Mouse (Mus musculus): ENCODE measurements around the gene Zdhhc14. TPM values are rescaled to one million over a fixed set of nuclear protein-coding genes. Genes with fewer than 3 reads are reported as not detected.

Gene Zdhhc14
- polyA plus RNA-seq, 1 experiment from 2014 or later: 6.2 TPM

- Histone ChIP-seq H3K9ac (ENCODE audit: low read depth, low read length) (no peak overlapping the region), H3K27me3 (replicated peaks; ENCODE audit: control insufficient read depth, insufficient read depth, low read length) (no peaks in the 10 kb centered on the region), H3K9me3 (ENCODE audit: control insufficient read depth, low read length) (no peaks in the 10 kb centered on the region), H3K4me2 (no peak overlapping the region), H3K4me1 (replicated peaks; ENCODE audit: control insufficient read depth, insufficient read depth, low read length) (no peaks in the 10 kb centered on the region), H3K4me3 (ENCODE audit: low read depth, low read length) (no peak overlapping the region), H3K27ac (ENCODE audit: low read depth, low read length) (no peak overlapping the region), H3K36me3 (ENCODE audit: control insufficient read depth, insufficient read depth, low read length) (no peaks in the 10 kb centered on the region)
- DNase-seq (ENCODE audit: low spot score): no peak
- WGBS: 92% methylated on average over 4 of the region's 4 CpGs
- no peak for ATAC-seq (replicated peaks; ENCODE audit: low FRiP score)
These were observed 163.2 kb downstream of the Zdhhc14 start for GRCm38 (mm10) chr17:5655536-5655935.

- no peaks in the 10 kb centered on the region for H3K36me3 ChIP-seq (ENCODE audit: control insufficient read depth, insufficient read depth, low read length)
- no peak overlapping the region for H3K4me2 ChIP-seq
- H3K27ac ChIP-seq (ENCODE audit: low read depth, low read length): no peak overlapping the region
- DNase-seq (ENCODE audit: low spot score) (no peak), ATAC-seq (replicated peaks; ENCODE audit: low FRiP score) (no peak)
- no peaks in the 10 kb centered on the region for H3K4me1 ChIP-seq (replicated peaks; ENCODE audit: control insufficient read depth, insufficient read depth, low read length)
- no peak overlapping the region for H3K9ac ChIP-seq (ENCODE audit: low read depth, low read length)
- 70% methylated on average over 8 of the region's 8 CpGs for WGBS
- no peak overlapping the region for H3K4me3 ChIP-seq (ENCODE audit: low read depth, low read length)
- H3K27me3 ChIP-seq (replicated peaks; ENCODE audit: control insufficient read depth, insufficient read depth, low read length): no peaks in the 10 kb centered on the region
- H3K9me3 ChIP-seq (ENCODE audit: control insufficient read depth, low read length): no peaks in the 10 kb centered on the region
These were observed 168.1 kb downstream of the Zdhhc14 start for GRCm38 (mm10) chr17:5660317-5661080.

- 80% methylated on average over 8 of the region's 8 CpGs for WGBS
These were observed 174.3 kb downstream of the Zdhhc14 start for GRCm38 (mm10) chr17:5666652-5667051.

GRCm38 (mm10) chr17:5668456-5668855 lies 176.1 kb downstream of the Zdhhc14 start:
- 53% methylated on average over 3 of the region's 3 CpGs for WGBS
- DNase-seq (ENCODE audit: low spot score): no peak
- H3K4me1 ChIP-seq (replicated peaks; ENCODE audit: control insufficient read depth, insufficient read depth, low read length): no peaks in the 10 kb centered on the region

More at GRCm38 (mm10) chr17:5666652-5667051, 174.3 kb downstream of the Zdhhc14 start:
- Histone ChIP-seq H3K9ac (ENCODE audit: low read depth, low read length) (no peak overlapping the region), H3K27ac (ENCODE audit: low read depth, low read length) (no peak overlapping the region), H3K4me2 (no peak overlapping the region), H3K36me3 (ENCODE audit: control insufficient read depth, insufficient read depth, low read length) (no peaks in the 10 kb centered on the region), H3K27me3 (replicated peaks; ENCODE audit: control insufficient read depth, insufficient read depth, low read length) (no peaks in the 10 kb centered on the region), H3K4me3 (ENCODE audit: low read depth, low read length) (no peak overlapping the region), H3K9me3 (ENCODE audit: control insufficient read depth, low read length) (no peaks in the 10 kb centered on the region), H3K4me1 (replicated peaks; ENCODE audit: control insufficient read depth, insufficient read depth, low read length) (no peaks in the 10 kb centered on the region)
- DNase-seq (ENCODE audit: low spot score): no peak
- ATAC-seq (replicated peaks; ENCODE audit: low FRiP score): no peak

GRCm38 (mm10) chr17:5668981-5669380 lies 176.6 kb downstream of the Zdhhc14 start:
- Histone ChIP-seq H3K27me3 (replicated peaks; ENCODE audit: control insufficient read depth, insufficient read depth, low read length) (no peaks in the 10 kb centered on the region), H3K4me2 (no peak overlapping the region), H3K27ac (ENCODE audit: low read depth, low read length) (no peak overlapping the region), H3K9ac (ENCODE audit: low read depth, low read length) (no peak overlapping the region), H3K4me3 (ENCODE audit: low read depth, low read length) (no peak overlapping the region), H3K4me1 (replicated peaks; ENCODE audit: control insufficient read depth, insufficient read depth, low read length) (no peaks in the 10 kb centered on the region), H3K9me3 (ENCODE audit: control insufficient read depth, low read length) (no peaks in the 10 kb centered on the region), H3K36me3 (ENCODE audit: control insufficient read depth, insufficient read depth, low read length) (no peaks in the 10 kb centered on the region)
- WGBS: 76% methylated on average over 7 of the region's 7 CpGs
- ATAC-seq (replicated peaks; ENCODE audit: low FRiP score) (no peak), DNase-seq (ENCODE audit: low spot score) (no peak)

More at GRCm38 (mm10) chr17:5668456-5668855, 176.1 kb downstream of the Zdhhc14 start:
- Histone ChIP-seq H3K9ac (ENCODE audit: low read depth, low read length) (no peak overlapping the region), H3K36me3 (ENCODE audit: control insufficient read depth, insufficient read depth, low read length) (no peaks in the 10 kb centered on the region), H3K27me3 (replicated peaks; ENCODE audit: control insufficient read depth, insufficient read depth, low read length) (no peaks in the 10 kb centered on the region), H3K4me2 (no peak overlapping the region), H3K9me3 (ENCODE audit: control insufficient read depth, low read length) (no peaks in the 10 kb centered on the region), H3K4me3 (ENCODE audit: low read depth, low read length) (no peak overlapping the region), H3K27ac (ENCODE audit: low read depth, low read length) (no peak overlapping the region)
- no peak for ATAC-seq (replicated peaks; ENCODE audit: low FRiP score)

- H3K9me3 ChIP-seq (ENCODE audit: control insufficient read depth, low read length): no peaks in the 10 kb centered on the region
- H3K27ac ChIP-seq (ENCODE audit: low read depth, low read length): no peak overlapping the region
- H3K4me1 ChIP-seq (replicated peaks; ENCODE audit: control insufficient read depth, insufficient read depth, low read length): no peaks in the 10 kb centered on the region
- ATAC-seq (replicated peaks; ENCODE audit: low FRiP score) (no peak), DNase-seq (ENCODE audit: low spot score) (no peak)
- no peak overlapping the region for H3K4me3 ChIP-seq (ENCODE audit: low read depth, low read length)
- no peaks in the 10 kb centered on the region for H3K36me3 ChIP-seq (ENCODE audit: control insufficient read depth, insufficient read depth, low read length)
- WGBS: 66% methylated on average over 8 of the region's 8 CpGs
- H3K4me2 ChIP-seq: no peak overlapping the region
- no peaks in the 10 kb centered on the region for H3K27me3 ChIP-seq (replicated peaks; ENCODE audit: control insufficient read depth, insufficient read depth, low read length)
- H3K9ac ChIP-seq (ENCODE audit: low read depth, low read length): no peak overlapping the region
These were observed 183.6 kb downstream of the Zdhhc14 start for GRCm38 (mm10) chr17:5675951-5676350.

GRCm38 (mm10) chr17:5679315-5679714 lies 187.0 kb downstream of the Zdhhc14 start:
- Histone ChIP-seq H3K4me3 (ENCODE audit: low read depth, low read length) (no peak overlapping the region), H3K4me1 (replicated peaks; ENCODE audit: control insufficient read depth, insufficient read depth, low read length) (no peaks in the 10 kb centered on the region), H3K4me2 (no peak overlapping the region), H3K27ac (ENCODE audit: low read depth, low read length) (no peak overlapping the region), H3K9me3 (ENCODE audit: control insufficient read depth, low read length) (no peaks in the 10 kb centered on the region), H3K9ac (ENCODE audit: low read depth, low read length) (no peak overlapping the region), H3K36me3 (ENCODE audit: control insufficient read depth, insufficient read depth, low read length) (no peaks in the 10 kb centered on the region), H3K27me3 (replicated peaks; ENCODE audit: control insufficient read depth, insufficient read depth, low read length) (no peaks in the 10 kb centered on the region)
- WGBS: 42% methylated on average over 1 of the region's 1 CpGs
- ATAC-seq (replicated peaks; ENCODE audit: low FRiP score) (no peak), DNase-seq (ENCODE audit: low spot score) (no peak)

GRCm38 (mm10) chr17:5685324-5685723 lies 193.0 kb downstream of the Zdhhc14 start:
- Histone ChIP-seq H3K4me3 (ENCODE audit: low read depth, low read length) (no peak overlapping the region), H3K36me3 (ENCODE audit: control insufficient read depth, insufficient read depth, low read length) (no peaks in the 10 kb centered on the region), H3K4me2 (no peak overlapping the region), H3K9me3 (ENCODE audit: control insufficient read depth, low read length) (no peaks in the 10 kb centered on the region), H3K27ac (ENCODE audit: low read depth, low read length) (no peak overlapping the region), H3K4me1 (replicated peaks; ENCODE audit: control insufficient read depth, insufficient read depth, low read length) (no peaks in the 10 kb centered on the region), H3K27me3 (replicated peaks; ENCODE audit: control insufficient read depth, insufficient read depth, low read length) (no peaks in the 10 kb centered on the region), H3K9ac (ENCODE audit: low read depth, low read length) (no peak overlapping the region)
- WGBS: 86% methylated on average over 7 of the region's 7 CpGs
- no peak for DNase-seq (ENCODE audit: low spot score)
- ATAC-seq (replicated peaks; ENCODE audit: low FRiP score): no peak

- H3K36me3 ChIP-seq (ENCODE audit: control insufficient read depth, insufficient read depth, low read length): no peaks in the 10 kb centered on the region
- no peak overlapping the region for H3K4me2 ChIP-seq
- no peak overlapping the region for H3K27ac ChIP-seq (ENCODE audit: low read depth, low read length)
- WGBS: 79% methylated on average over 4 of the region's 4 CpGs
- no peaks in the 10 kb centered on the region for H3K27me3 ChIP-seq (replicated peaks; ENCODE audit: control insufficient read depth, insufficient read depth, low read length)
- H3K4me3 ChIP-seq (ENCODE audit: low read depth, low read length): no peak overlapping the region
- H3K9me3 ChIP-seq (ENCODE audit: control insufficient read depth, low read length): no peaks in the 10 kb centered on the region
- ATAC-seq (replicated peaks; ENCODE audit: low FRiP score) (no peak), DNase-seq (ENCODE audit: low spot score) (no peak)
- H3K4me1 ChIP-seq (replicated peaks; ENCODE audit: control insufficient read depth, insufficient read depth, low read length): no peaks in the 10 kb centered on the region
- no peak overlapping the region for H3K9ac ChIP-seq (ENCODE audit: low read depth, low read length)
These were observed 195.5 kb downstream of the Zdhhc14 start for GRCm38 (mm10) chr17:5687810-5688209.

Measured in liver, embryonic 11.5 days (tissue).